Mouse (Mus musculus): Measurements from ENCODE around the gene Cd207. TPM values are rescaled to one million over a fixed set of nuclear protein-coding genes. Genes with fewer than 3 reads are reported as not detected.

The Cd207 gene
- polyA plus RNA-seq, 1 experiment from 2014 or later = not detected

Other genes starting within 250 kb of the Cd207 start
- 45.1 and 51.0 TPM in 2 replicates for gene Tet3, start 218.8 kb downstream of the Cd207 start, polyA plus RNA-seq (2016; fragmentation: Nextera tagmentation; extraction: Ambion mirVana)
- gene Dguok, start 170.9 kb downstream of the Cd207 start, polyA plus RNA-seq (2016; fragmentation: Nextera tagmentation; extraction: Ambion mirVana) = 60.3 and 61.7 TPM in 2 replicates
- gene Actg2, start 141.6 kb downstream of the Cd207 start, polyA plus RNA-seq (2016; fragmentation: Nextera tagmentation; extraction: Ambion mirVana) = 0.49 and 1.9 TPM in 2 replicates
- 17.8 and 18.3 TPM in 2 replicates for gene Stambp, start 105.1 kb downstream of the Cd207 start, polyA plus RNA-seq (2016; fragmentation: Nextera tagmentation; extraction: Ambion mirVana)
- 0.15 TPM in 1 of 2 replicates, not detected in the other for gene Clec4f, start 21.7 kb downstream of the Cd207 start, polyA plus RNA-seq (2016; fragmentation: Nextera tagmentation; extraction: Ambion mirVana)
- gene Vax2, start 33.4 kb upstream of the Cd207 start, polyA plus RNA-seq (2016; fragmentation: Nextera tagmentation; extraction: Ambion mirVana) = 0.60 and 1.9 TPM in 2 replicates
- not detected in 2 replicates for gene Atp6v1b1, start 65.1 kb upstream of the Cd207 start, polyA plus RNA-seq (2016; fragmentation: Nextera tagmentation; extraction: Ambion mirVana)
- gene Ankrd53, start 84.8 kb upstream of the Cd207 start, polyA plus RNA-seq (2016; fragmentation: Nextera tagmentation; extraction: Ambion mirVana) = 0.24 TPM in 1 of 2 replicates, not detected in the other
- gene Tex261, start 98.0 kb upstream of the Cd207 start, polyA plus RNA-seq (2016; fragmentation: Nextera tagmentation; extraction: Ambion mirVana) = 81.6 and 81.7 TPM in 2 replicates
- gene Nagk, start 117.1 kb upstream of the Cd207 start, polyA plus RNA-seq (2016; fragmentation: Nextera tagmentation; extraction: Ambion mirVana) = 26.1 and 35.2 TPM in 2 replicates
- 18.6 and 20.5 TPM in 2 replicates for gene Paip2b, start 153.9 kb upstream of the Cd207 start, polyA plus RNA-seq (2016; fragmentation: Nextera tagmentation; extraction: Ambion mirVana)
- gene Zfp638, start 189.3 kb upstream of the Cd207 start, polyA plus RNA-seq (2016; fragmentation: Nextera tagmentation; extraction: Ambion mirVana) = 67.2 and 72.9 TPM in 2 replicates

All from midbrain, embryonic 10.5 days (tissue).